Mouse (Mus musculus) megakaryocyte, embryonic 14.5 days (primary cell): ENCODE data around the gene Scml4.

Experiments
- FLI1 ChIP-seq: IDR thresholded peaks from 2 replicates; pipeline ENCODE4 v1.6.1; 2012; ENCODE audit warnings: low read length, inconsistent platforms, mixed read lengths
- GATA1 ChIP-seq: IDR thresholded peaks from 3 replicates; pipeline ENCODE4 v1.6.1; 2012; ENCODE audit warnings: mixed read lengths, low read length, inconsistent platforms, borderline replicate concordance

- TF ChIP-seq GATA1 (no peak), FLI1 (no peak)
Measured at GRCm38 (mm10) chr10:42863621-42864391, 3.6 kb downstream of the Scml4 start.
